Comparison of ENCODE assay signal across 8 mouse cellular contexts in genomic region chr4:85513288-85513687, GRCm38 (mm10). TPM values are rescaled to one million over a fixed set of nuclear protein-coding genes. Genes with fewer than 3 reads are reported as not detected.
DNase-seq lines count a peak whose midpoint lies in the region; ATAC-seq lines count a peak whose summit lies in the region.

No protein-coding gene starts in this region.

- H3K4me2 ChIP-seq in heart, embryonic 15.5 days, result peak overlapping the region; percentile 93
- H3K4me2 ChIP-seq in midbrain, embryonic 11.5 days, result no peak overlapping the region

- ATAC-seq in heart, embryonic 15.5 days (replicated peaks; ENCODE audit: insufficient number of reproducible peaks, insufficient read depth, low FRiP score, low read depth), result peak; percentile 81
- ATAC-seq in midbrain, embryonic 11.5 days (ENCODE audit: low FRiP score), result no peak

- peak overlapping the region; percentile 50; the same call in 1 of the 2 replicates for H3K4me3 ChIP-seq in heart, embryonic 15.5 days
- no peak overlapping the region for H3K4me3 ChIP-seq in midbrain, embryonic 11.5 days (ENCODE audit: low read depth, low read length)

- 20% methylated on average over 7 of the region's 7 CpGs for WGBS in heart, embryonic 15.5 days
- 50% methylated on average over 7 of the region's 7 CpGs for WGBS in midbrain, embryonic 11.5 days

- no peaks in the 10 kb centered on the region for H3K9me3 ChIP-seq in heart, embryonic 15.5 days (replicated peaks)
- H3K9me3 ChIP-seq in midbrain, embryonic 11.5 days (ENCODE audit: control insufficient read depth, low read length), result no peaks in the 10 kb centered on the region

- H3K36me3 ChIP-seq in heart, embryonic 15.5 days, result no peaks in the 10 kb centered on the region
- H3K36me3 ChIP-seq in midbrain, embryonic 11.5 days (ENCODE audit: control insufficient read depth, insufficient read depth, low read length), result no peaks in the 10 kb centered on the region

- DNase-seq in urinary bladder, postnatal 14 days (ENCODE audit: low spot score), result peak; percentile 75
- DNase-seq in urinary bladder, postnatal 10 days (ENCODE audit: low spot score), result no peak
- peak; percentile 8 to 12 for DNase-seq in kidney, postnatal 36 days
- DNase-seq in midbrain, embryonic 11.5 days (ENCODE audit: low spot score, missing footprints), result peak; percentile 90
- peak; percentile 51 to 69 for DNase-seq in urinary bladder, postnatal 4 days (ENCODE audit: low spot score in 2 of 2)
- DNase-seq in left cerebral cortex, adult 18-20 months (ENCODE audit: low spot score in 2 of 2), result no peak
- no peak for DNase-seq in left cerebral cortex, postnatal 36 days (ENCODE audit: low spot score in 2 of 2)

- intact Hi-C loops in left cerebral cortex, postnatal 36 days (cut with DNase I), result no loop called here

- no peak overlapping the region for H3K9ac ChIP-seq in heart, embryonic 15.5 days
- H3K9ac ChIP-seq in midbrain, embryonic 11.5 days (ENCODE audit: low read length), result no peak overlapping the region

- peaks cover 20% of the 10 kb centered on the region for H3K4me1 ChIP-seq in heart, embryonic 15.5 days (replicated peaks)
- 0 out of 2 replicates have a peak, but pooled peaks cover 2% of the 10 kb centered on the region for H3K4me1 ChIP-seq in midbrain, embryonic 11.5 days (ENCODE audit: control insufficient read depth, insufficient read depth, low read length)

- peaks cover 32% of the 10 kb centered on the region for H3K27me3 ChIP-seq in heart, embryonic 15.5 days
- peaks cover 21% of the 10 kb centered on the region for H3K27me3 ChIP-seq in midbrain, embryonic 11.5 days (ENCODE audit: control insufficient read depth, insufficient read depth, low read length)

- H3K27ac ChIP-seq in heart, embryonic 15.5 days, result no peak overlapping the region
- no peak overlapping the region for H3K27ac ChIP-seq in midbrain, embryonic 11.5 days (ENCODE audit: low read depth, low read length)

RNA-seq across cellular contexts. Expression of gene Adamtsl1, which starts 0.7 kb away (rescaled TPM):
- polyA plus RNA-seq in heart, embryonic 15.5 days (2015; fragmentation: Nextera tagmentation; extraction: Ambion mirVana), result 9.8 and 11.8 TPM in 2 replicates
- polyA plus RNA-seq in midbrain, embryonic 11.5 days (2014; fragmentation: Nextera tagmentation; extraction: Ambion mirVana), result 4.3 and 4.9 TPM in 2 replicates
- total RNA-seq in left cerebral cortex, adult 18-20 months (2021), result 1 to 10 TPM; 3.4 to 3.6 TPM
- 1 to 10 TPM; 4.3 to 4.5 TPM for total RNA-seq in left cerebral cortex, postnatal 36 days (2021)

Comparison
In these comparisons a context has a peak if more than half of its experiments do, and no peak if none do; other contexts are left out.
1. DNase-seq: peak in urinary bladder, postnatal 14 days (single experiment), kidney, postnatal 36 days (2 of 2), midbrain, embryonic 11.5 days (single experiment) and urinary bladder, postnatal 4 days (2 of 2); none in urinary bladder, postnatal 10 days (single experiment), left cerebral cortex, adult 18-20 months (0 of 2) and left cerebral cortex, postnatal 36 days (0 of 2).